Mouse (Mus musculus): Measurements from ENCODE around the gene Hikeshi. TPM values are rescaled to one million over a fixed set of nuclear protein-coding genes. Genes with fewer than 3 reads are reported as not detected.

The Hikeshi gene
- polyA plus RNA-seq (2015; fragmentation: Nextera tagmentation; extraction: Ambion mirVana) = 128 and 132 TPM in 2 replicates

- WGBS = under 1% methylated on average over 45 of the region's 45 CpGs
Measured at GRCm38 (mm10) chr7:89940571-89941463, at the start of gene Hikeshi. Gene Hikeshi, minus strand, starts transcription at chr7:89941204.

GRCm38 (mm10) chr7:89984421-89984820 lies 43.4 kb upstream of the Hikeshi start:
- H3K4me3 ChIP-seq (ENCODE audit: low read length) = no peak overlapping the region
- no peak for ATAC-seq (ENCODE audit: low read depth)
- H3K4me2 ChIP-seq (ENCODE audit: low read depth, low read length) = no peak overlapping the region
- H3K9ac ChIP-seq (ENCODE audit: low read length) = no peak overlapping the region
- H3K27ac ChIP-seq (ENCODE audit: low read length) = no peak overlapping the region
- 0 out of 2 replicates have a peak, but pooled peaks cover 2% of the 10 kb centered on the region for H3K4me1 ChIP-seq (replicated peaks; ENCODE audit: control insufficient read depth, insufficient read depth, low read length)
- H3K9me3 ChIP-seq (ENCODE audit: control insufficient read depth, low read length) = no peaks in the 10 kb centered on the region
- no peaks in the 10 kb centered on the region for H3K36me3 ChIP-seq (ENCODE audit: control insufficient read depth, insufficient read depth, low read length)
- no peaks in the 10 kb centered on the region for H3K27me3 ChIP-seq (ENCODE audit: control insufficient read depth, insufficient read depth, low read depth, low read length)

More at GRCm38 (mm10) chr7:89940571-89941463, at the start of gene Hikeshi:
- ATAC-seq (ENCODE audit: low read depth) = peak; percentile 100
- no peaks in the 10 kb centered on the region for H3K36me3 ChIP-seq (ENCODE audit: control insufficient read depth, insufficient read depth, low read length)
- H3K4me3 ChIP-seq (ENCODE audit: low read length) = peak within 1 kb of the TSS; percentile 81
- no peaks in the 10 kb centered on the region for H3K27me3 ChIP-seq (ENCODE audit: control insufficient read depth, insufficient read depth, low read depth, low read length)
- H3K4me2 ChIP-seq (ENCODE audit: low read depth, low read length) = peak within 1 kb of the TSS; percentile 69
- H3K9me3 ChIP-seq (ENCODE audit: control insufficient read depth, low read length) = no peaks in the 10 kb centered on the region
- peaks cover 9% of the 10 kb centered on the region for H3K4me1 ChIP-seq (replicated peaks; ENCODE audit: control insufficient read depth, insufficient read depth, low read length)
- peak within 1 kb of the TSS; percentile 87 for H3K9ac ChIP-seq (ENCODE audit: low read length)
- H3K27ac ChIP-seq (ENCODE audit: low read length) = peak within 1 kb of the TSS; percentile 78

GRCm38 (mm10) chr7:89983441-89983840 lies 42.4 kb upstream of the Hikeshi start:
- 70% methylated on average over 2 of the region's 2 CpGs for WGBS
- Histone ChIP-seq H3K27me3 (ENCODE audit: control insufficient read depth, insufficient read depth, low read depth, low read length) (no peaks in the 10 kb centered on the region), H3K27ac (ENCODE audit: low read length) (no peak overlapping the region), H3K9ac (ENCODE audit: low read length) (no peak overlapping the region), H3K36me3 (ENCODE audit: control insufficient read depth, insufficient read depth, low read length) (no peaks in the 10 kb centered on the region), H3K4me3 (ENCODE audit: low read length) (no peak overlapping the region), H3K4me2 (ENCODE audit: low read depth, low read length) (no peak overlapping the region), H3K9me3 (ENCODE audit: control insufficient read depth, low read length) (no peaks in the 10 kb centered on the region), H3K4me1 (replicated peaks; ENCODE audit: control insufficient read depth, insufficient read depth, low read length) (peaks cover 9% of the 10 kb centered on the region; the same call in 1 of the 2 replicates)
- ATAC-seq (ENCODE audit: low read depth) = no peak

- H3K4me2 ChIP-seq (ENCODE audit: low read depth, low read length) = peak overlapping the region; percentile 73
- peaks cover 10% of the 10 kb centered on the region; the same call in 1 of the 2 replicates for H3K4me1 ChIP-seq (replicated peaks; ENCODE audit: control insufficient read depth, insufficient read depth, low read length)
- no peaks in the 10 kb centered on the region for H3K27me3 ChIP-seq (ENCODE audit: control insufficient read depth, insufficient read depth, low read depth, low read length)
- WGBS = 7% methylated on average over 10 of the region's 10 CpGs
- H3K27ac ChIP-seq (ENCODE audit: low read length) = peak overlapping the region; percentile 100
- ATAC-seq (ENCODE audit: low read depth) = no peak
- no peaks in the 10 kb centered on the region for H3K9me3 ChIP-seq (ENCODE audit: control insufficient read depth, low read length)
- H3K4me3 ChIP-seq (ENCODE audit: low read length) = peak overlapping the region; percentile 78
- peaks cover 3% of the 10 kb centered on the region; the same call in 1 of the 2 replicates for H3K36me3 ChIP-seq (ENCODE audit: control insufficient read depth, insufficient read depth, low read length)
- H3K9ac ChIP-seq (ENCODE audit: low read length) = peak overlapping the region; percentile 92
Measured at GRCm38 (mm10) chr7:89981557-89981956, 40.6 kb upstream of the Hikeshi start.

- Histone ChIP-seq H3K9ac (ENCODE audit: low read length) (peak within 1 kb of the TSS; percentile 92), H3K27me3 (ENCODE audit: control insufficient read depth, insufficient read depth, low read depth, low read length) (no peaks in the 10 kb centered on the region), H3K9me3 (ENCODE audit: control insufficient read depth, low read length) (no peaks in the 10 kb centered on the region)
Measured at GRCm38 (mm10) chr7:89980485-89981422, 39.8 kb upstream of the Hikeshi start, which contains the start of gene Eed. Gene Eed, minus strand, starts transcription at chr7:89980983.

GRCm38 (mm10) chr7:89980133-89980484 lies 39.1 kb upstream of the Hikeshi start:
- H3K4me2 ChIP-seq (ENCODE audit: low read depth, low read length) = peak overlapping the region; percentile 61
- ATAC-seq (ENCODE audit: low read depth) = peak; percentile 49; the same call in 1 of the 2 replicates
- H3K4me1 ChIP-seq (replicated peaks; ENCODE audit: control insufficient read depth, insufficient read depth, low read length) = peaks cover 10% of the 10 kb centered on the region; the same call in 1 of the 2 replicates
- H3K36me3 ChIP-seq (ENCODE audit: control insufficient read depth, insufficient read depth, low read length) = peaks cover 14% of the 10 kb centered on the region
- H3K4me3 ChIP-seq (ENCODE audit: low read length) = peak overlapping the region; percentile 78
- peak overlapping the region; percentile 92 for H3K9ac ChIP-seq (ENCODE audit: low read length)
- H3K27me3 ChIP-seq (ENCODE audit: control insufficient read depth, insufficient read depth, low read depth, low read length) = no peaks in the 10 kb centered on the region
- no peaks in the 10 kb centered on the region for H3K9me3 ChIP-seq (ENCODE audit: control insufficient read depth, low read length)
- H3K27ac ChIP-seq (ENCODE audit: low read length) = peak overlapping the region; percentile 100
- WGBS = under 1% methylated on average over 31 of the region's 31 CpGs

More at GRCm38 (mm10) chr7:89980485-89981422, 39.8 kb upstream of the Hikeshi start, which contains the start of gene Eed:
- WGBS = under 1% methylated on average over 64 of the region's 87 CpGs
- Histone ChIP-seq H3K27ac (ENCODE audit: low read length) (peak within 1 kb of the TSS; percentile 100), H3K36me3 (ENCODE audit: control insufficient read depth, insufficient read depth, low read length) (peaks cover 9% of the 10 kb centered on the region), H3K4me2 (ENCODE audit: low read depth, low read length) (peak within 1 kb of the TSS; percentile 73), H3K4me1 (replicated peaks; ENCODE audit: control insufficient read depth, insufficient read depth, low read length) (peaks cover 10% of the 10 kb centered on the region; the same call in 1 of the 2 replicates), H3K4me3 (ENCODE audit: low read length) (peak within 1 kb of the TSS; percentile 78)
- ATAC-seq (ENCODE audit: low read depth) = peak; percentile 90

- H3K9ac ChIP-seq (ENCODE audit: low read length) = peak overlapping the region; percentile 92
- H3K4me2 ChIP-seq (ENCODE audit: low read depth, low read length) = peak overlapping the region; percentile 61
- peaks cover 16% of the 10 kb centered on the region for H3K36me3 ChIP-seq (ENCODE audit: control insufficient read depth, insufficient read depth, low read length)
- 2% methylated on average over 23 of the region's 23 CpGs for whole genome bisulfite sequencing
- ATAC-seq (ENCODE audit: low read depth) = no peak
- no peaks in the 10 kb centered on the region for H3K9me3 ChIP-seq (ENCODE audit: control insufficient read depth, low read length)
- peak overlapping the region; percentile 78 for H3K4me3 ChIP-seq (ENCODE audit: low read length)
- H3K4me1 ChIP-seq (replicated peaks; ENCODE audit: control insufficient read depth, insufficient read depth, low read length) = peaks cover 10% of the 10 kb centered on the region; the same call in 1 of the 2 replicates
- peak overlapping the region; percentile 100 for H3K27ac ChIP-seq (ENCODE audit: low read length)
- no peaks in the 10 kb centered on the region for H3K27me3 ChIP-seq (ENCODE audit: control insufficient read depth, insufficient read depth, low read depth, low read length)
Measured at GRCm38 (mm10) chr7:89979432-89980130, 38.6 kb upstream of the Hikeshi start.

- no peaks in the 10 kb centered on the region for H3K9me3 ChIP-seq (ENCODE audit: control insufficient read depth, low read length)
- peaks cover 8% of the 10 kb centered on the region; the same call in 1 of the 2 replicates for H3K4me1 ChIP-seq (replicated peaks; ENCODE audit: control insufficient read depth, insufficient read depth, low read length)
- H3K27me3 ChIP-seq (ENCODE audit: control insufficient read depth, insufficient read depth, low read depth, low read length) = no peaks in the 10 kb centered on the region
- no peak for ATAC-seq (ENCODE audit: low read depth)
- no peak overlapping the region for H3K9ac ChIP-seq (ENCODE audit: low read length)
- H3K4me3 ChIP-seq (ENCODE audit: low read length) = no peak overlapping the region
- H3K4me2 ChIP-seq (ENCODE audit: low read depth, low read length) = no peak overlapping the region
- H3K36me3 ChIP-seq (ENCODE audit: control insufficient read depth, insufficient read depth, low read length) = peaks cover 32% of the 10 kb centered on the region
- WGBS = 90% methylated on average over 7 of the region's 7 CpGs
- H3K27ac ChIP-seq (ENCODE audit: low read length) = no peak overlapping the region
Measured at GRCm38 (mm10) chr7:89976796-89977195, 35.8 kb upstream of the Hikeshi start.

All from lung, embryonic 16.5 days (tissue).